Mouse (Mus musculus): Measurements from ENCODE around the gene Lmx1a.

- TF ChIP-seq GATA1 (IDR thresholded peaks at IDR 0.05; ENCODE audit: borderline replicate concordance, low read length), result no peak
- TF ChIP-seq FLI1 (IDR thresholded peaks at IDR 0.05; ENCODE audit: low read length), result no peak
These were observed 114.4 kb downstream of the Lmx1a start for GRCm38 (mm10) chr1:167803351-167803981.

Data from megakaryocyte, embryonic 14.5 days (primary cell).